Mouse (Mus musculus): ENCODE results near the gene Plscr1.

Gene Plscr1

GRCm38 (mm10) chr9:92252718-92253117, 3.2 kb downstream of the Plscr1 start:
- ATAC-seq (ENCODE audit: insufficient number of reproducible peaks, low FRiP score, low TSS enrichment), result no peak

GRCm38 (mm10) chr9:92253585-92254321, 4.2 kb downstream of the Plscr1 start:
- no peak for ATAC-seq (ENCODE audit: insufficient number of reproducible peaks, low FRiP score, low TSS enrichment)

- no peak for ATAC-seq (ENCODE audit: insufficient number of reproducible peaks, low FRiP score, low TSS enrichment)
These were observed 11.1 kb downstream of the Plscr1 start for GRCm38 (mm10) chr9:92260481-92261159.

GRCm38 (mm10) chr9:92265719-92266118, 16.2 kb downstream of the Plscr1 start:
- ATAC-seq (ENCODE audit: insufficient number of reproducible peaks, low FRiP score, low TSS enrichment), result no peak

- ATAC-seq (ENCODE audit: insufficient number of reproducible peaks, low FRiP score, low TSS enrichment), result no peak
These were observed 17.1 kb downstream of the Plscr1 start for GRCm38 (mm10) chr9:92266558-92267171.

GRCm38 (mm10) chr9:92267732-92268131, 18.2 kb downstream of the Plscr1 start:
- ATAC-seq (ENCODE audit: insufficient number of reproducible peaks, low FRiP score, low TSS enrichment), result no peak

- ATAC-seq (ENCODE audit: insufficient number of reproducible peaks, low FRiP score, low TSS enrichment), result no peak
These were observed 20.4 kb downstream of the Plscr1 start for GRCm38 (mm10) chr9:92269829-92270404.

GRCm38 (mm10) chr9:92270927-92271326, 21.4 kb downstream of the Plscr1 start:
- no peak for ATAC-seq (ENCODE audit: insufficient number of reproducible peaks, low FRiP score, low TSS enrichment)

- no peak for ATAC-seq (ENCODE audit: insufficient number of reproducible peaks, low FRiP score, low TSS enrichment)
These were observed 23.1 kb downstream of the Plscr1 start for GRCm38 (mm10) chr9:92272650-92273049.

GRCm38 (mm10) chr9:92273271-92273670, 23.7 kb downstream of the Plscr1 start:
- no peak for ATAC-seq (ENCODE audit: insufficient number of reproducible peaks, low FRiP score, low TSS enrichment)

- ATAC-seq (ENCODE audit: insufficient number of reproducible peaks, low FRiP score, low TSS enrichment), result no peak
These were observed 24.6 kb downstream of the Plscr1 start for GRCm38 (mm10) chr9:92273956-92274762.

GRCm38 (mm10) chr9:92275486-92276207, 26.1 kb downstream of the Plscr1 start, which contains the start of gene Plscr2:
Plscr2 (plus strand) TSS chr9:92275602.
- no peak for ATAC-seq (ENCODE audit: insufficient number of reproducible peaks, low FRiP score, low TSS enrichment)

- ATAC-seq (ENCODE audit: insufficient number of reproducible peaks, low FRiP score, low TSS enrichment), result no peak
These were observed 26.8 kb downstream of the Plscr1 start for GRCm38 (mm10) chr9:92276360-92276759.

- ATAC-seq (ENCODE audit: insufficient number of reproducible peaks, low FRiP score, low TSS enrichment), result no peak
These were observed 30.5 kb downstream of the Plscr1 start for GRCm38 (mm10) chr9:92280048-92280447.

GRCm38 (mm10) chr9:92282563-92283171, 33.1 kb downstream of the Plscr1 start:
- ATAC-seq (ENCODE audit: insufficient number of reproducible peaks, low FRiP score, low TSS enrichment), result no peak

GRCm38 (mm10) chr9:92289675-92290074, 40.1 kb downstream of the Plscr1 start:
- no peak for ATAC-seq (ENCODE audit: insufficient number of reproducible peaks, low FRiP score, low TSS enrichment)

GRCm38 (mm10) chr9:92292169-92292568, 42.6 kb downstream of the Plscr1 start:
- no peak for ATAC-seq (ENCODE audit: insufficient number of reproducible peaks, low FRiP score, low TSS enrichment)

GRCm38 (mm10) chr9:92292922-92293321, 43.4 kb downstream of the Plscr1 start:
- ATAC-seq (ENCODE audit: insufficient number of reproducible peaks, low FRiP score, low TSS enrichment), result no peak

Data from cerebellum, adult (tissue).